Mouse (Mus musculus) layer of hippocampus, adult 9-10 months (tissue): ENCODE results near the gene Sde2.
A peak's percentile ranks its signal among the peaks of the same experiment; 100 is the strongest.
"Not testable (repeated sequence)": the region's sequence is repeated elsewhere in the genome, so short reads cannot be mapped to it uniquely, and the experiment has no call there.

ENCODE experiments used
- DNase-seq: peaks from one replicate; pipeline ENCODE4 v3.0.0; 2022; ENCODE audit warnings: low spot score

Gene Sde2

DNA sequence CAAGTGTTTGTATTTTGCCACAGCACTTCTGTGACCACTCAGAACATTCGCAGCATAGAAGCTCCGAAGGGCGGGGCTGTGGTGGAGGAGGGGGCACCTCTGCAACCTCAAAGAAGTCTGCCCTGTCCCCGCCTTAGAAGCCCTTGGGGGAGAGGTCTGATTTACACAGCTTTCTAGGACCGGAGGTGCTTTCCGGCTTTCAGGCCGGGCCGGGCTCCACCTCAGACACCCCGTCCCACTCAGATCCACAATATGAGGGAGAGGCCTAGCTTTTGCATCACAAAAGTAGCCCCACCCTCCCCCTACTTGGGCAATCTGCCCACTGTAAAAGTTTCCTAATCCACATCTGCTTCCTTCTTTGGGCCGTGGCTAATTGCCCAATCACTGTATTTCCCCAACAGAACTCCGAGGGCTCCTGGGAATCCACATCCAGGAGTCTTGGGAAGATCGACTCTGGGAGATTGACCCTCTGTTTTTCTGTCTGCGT, 37.7 kb downstream of the Sde2 start:
- DNase-seq, result no peak

DNA sequence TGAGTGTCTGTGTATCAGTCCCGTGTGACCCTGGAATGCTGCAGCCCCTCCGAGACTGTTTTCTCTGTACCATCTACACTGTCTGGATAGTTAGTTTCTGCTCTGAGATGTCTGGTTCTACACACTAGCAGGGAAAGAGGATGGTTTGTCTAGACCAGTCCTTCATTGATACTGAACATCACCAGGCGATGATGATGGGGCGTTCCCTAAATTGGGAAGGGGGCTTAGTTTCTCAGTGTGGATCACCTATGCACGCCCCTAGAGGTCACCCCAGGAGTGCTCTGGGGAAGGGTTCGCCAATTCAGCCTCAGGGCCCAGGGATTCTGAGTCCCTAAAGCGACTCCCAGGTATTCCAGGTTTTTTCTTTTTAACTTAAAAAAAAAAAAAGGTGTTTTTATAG, 38.2 kb downstream of the Sde2 start:
- no peak for DNase-seq

DNA sequence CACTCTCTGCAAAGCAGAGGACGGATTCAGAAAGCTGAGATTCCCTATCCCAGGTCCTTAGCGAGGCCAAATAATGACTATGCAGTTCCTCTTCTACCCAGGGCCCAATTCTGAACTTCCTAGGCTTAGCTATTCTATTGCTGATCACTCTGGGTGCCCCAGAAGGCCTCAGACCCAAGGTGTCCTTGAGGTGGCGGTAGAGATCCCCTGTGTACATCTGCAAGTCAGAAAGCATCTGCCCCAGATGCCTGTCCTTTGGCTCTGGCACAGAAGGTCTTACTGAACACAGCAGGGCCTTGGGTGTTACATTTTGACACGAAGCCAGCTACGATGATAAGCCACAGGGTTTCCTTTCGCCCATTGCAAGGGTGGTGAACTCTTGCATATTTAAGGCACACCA, 38.9 kb downstream of the Sde2 start:
- no peak for DNase-seq

DNA sequence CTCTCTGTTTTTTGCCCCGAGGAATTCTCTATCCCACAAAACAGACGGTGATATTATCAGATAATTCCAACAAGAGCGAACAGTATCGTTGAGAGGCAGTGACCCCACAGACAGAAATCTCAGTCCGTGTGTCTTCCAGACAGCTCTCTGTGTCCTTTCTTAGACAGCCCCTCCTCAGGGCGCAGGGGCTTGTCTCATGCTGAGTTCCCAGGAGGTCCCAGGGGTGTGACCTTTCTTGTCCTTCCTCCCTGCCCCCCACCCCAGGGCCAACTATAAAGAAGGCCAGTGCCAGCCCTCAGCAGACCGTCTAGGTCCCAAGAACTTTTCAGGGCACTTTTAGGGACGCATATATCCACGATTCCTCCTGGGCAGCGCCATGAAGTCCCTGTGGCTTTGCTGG, 41.9 kb downstream of the Sde2 start, which contains the start of gene Lefty2:
Gene Lefty2 (plus strand): TSS at position 301 of the 400 bp plus-strand sequence.
- no peak for DNase-seq

DNA sequence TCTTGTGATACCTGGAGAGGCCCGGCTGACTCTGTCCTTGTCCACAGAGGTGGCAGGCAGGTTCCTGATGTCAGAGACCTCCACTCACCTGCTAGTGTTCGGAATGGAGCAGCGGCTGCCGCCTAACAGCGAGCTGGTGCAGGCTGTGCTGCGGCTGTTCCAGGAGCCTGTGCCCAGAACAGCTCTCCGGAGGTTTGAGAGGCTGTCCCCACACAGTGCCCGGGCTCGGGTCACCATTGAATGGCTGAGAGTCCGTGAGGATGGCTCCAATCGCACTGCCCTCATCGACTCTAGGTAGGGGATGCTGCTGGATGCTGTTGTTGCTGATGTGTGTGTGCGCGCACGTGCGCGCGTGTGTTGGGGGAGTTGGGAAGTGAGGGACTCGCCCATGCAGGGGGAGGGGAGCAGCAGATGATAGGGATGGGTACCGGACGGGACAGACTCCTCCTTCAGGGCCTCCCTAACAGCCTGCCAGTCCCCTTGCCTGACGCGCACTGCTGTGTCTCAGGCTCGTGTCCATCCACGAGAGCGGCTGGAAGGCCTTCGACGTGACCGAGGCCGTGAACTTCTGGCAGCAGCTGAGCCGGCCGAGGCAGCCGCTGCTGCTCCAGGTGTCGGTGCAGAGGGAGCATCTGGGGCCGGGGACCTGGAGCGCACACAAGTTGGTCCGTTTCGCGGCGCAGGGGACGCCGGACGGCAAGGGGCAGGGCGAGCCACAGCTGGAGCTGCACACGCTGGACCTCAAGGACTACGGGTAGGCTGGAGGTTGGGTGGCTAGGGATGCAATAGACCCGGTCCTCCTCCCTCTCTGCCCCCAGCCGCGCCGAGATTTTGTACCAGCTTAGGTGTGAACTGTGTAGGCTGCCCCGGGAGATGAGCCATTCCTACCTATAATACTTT, 43.4 kb downstream of the Sde2 start:
- DNase-seq, result not testable (repeated sequence)

DNA sequence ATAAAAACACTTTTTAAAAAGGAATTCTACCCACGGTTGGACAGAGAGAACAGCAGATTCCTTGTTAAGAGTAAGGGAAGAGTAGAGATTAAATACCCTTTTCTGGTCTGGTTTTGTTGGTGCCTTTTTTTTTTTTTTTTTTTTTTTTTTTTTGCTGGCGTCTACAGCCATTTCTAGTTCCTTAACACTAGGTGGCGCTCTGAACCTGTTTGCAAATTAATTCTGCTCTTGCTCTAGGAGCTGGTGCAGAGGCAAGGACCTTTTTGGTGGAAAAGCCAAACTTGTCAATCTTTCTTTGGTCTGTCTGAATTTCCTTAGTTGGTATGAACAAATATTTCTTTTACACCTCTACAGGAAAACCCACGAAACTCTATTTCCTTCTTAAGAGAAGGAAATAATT, 50.2 kb downstream of the Sde2 start:
- DNase-seq, result no peak

DNA sequence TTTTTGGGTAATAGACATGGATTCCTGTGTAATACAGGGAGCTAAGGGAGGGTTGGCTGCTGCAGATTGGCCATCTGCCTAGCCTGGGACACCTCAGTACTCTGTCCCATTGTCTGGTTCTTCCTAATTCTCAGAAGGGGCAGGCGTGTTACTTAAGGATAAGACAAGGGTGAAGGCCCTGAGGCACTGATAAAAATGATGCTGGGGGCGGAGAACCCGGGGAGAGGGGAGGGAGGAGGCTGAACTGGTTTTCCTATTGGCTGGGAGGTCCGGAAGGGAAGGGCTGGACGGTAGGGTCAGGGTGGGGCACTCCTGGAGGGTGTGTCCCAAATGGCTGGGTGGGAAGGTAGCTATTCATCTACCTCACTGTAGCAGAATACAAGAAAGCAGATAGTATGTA, 52.0 kb downstream of the Sde2 start:
- no peak for DNase-seq

DNA sequence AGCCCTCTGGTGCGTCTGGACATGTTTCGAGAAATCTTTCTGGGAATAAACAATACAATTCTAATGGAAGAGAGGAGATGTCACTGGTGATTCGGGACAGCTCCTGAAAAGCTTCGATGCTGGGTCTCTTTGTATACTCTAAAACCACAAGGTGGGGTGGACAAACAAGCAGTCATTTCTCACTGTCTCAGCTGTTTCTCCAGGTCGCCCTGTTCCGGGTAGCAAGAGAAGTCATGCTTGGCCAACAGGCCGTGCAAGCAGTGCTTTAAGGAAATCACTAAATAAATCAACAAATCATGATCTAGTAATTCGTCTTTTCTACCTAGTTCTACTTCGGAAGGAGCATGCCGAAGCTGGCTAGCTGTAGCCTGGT, 52.7 kb downstream of the Sde2 start:
- DNase-seq, result no peak

DNA sequence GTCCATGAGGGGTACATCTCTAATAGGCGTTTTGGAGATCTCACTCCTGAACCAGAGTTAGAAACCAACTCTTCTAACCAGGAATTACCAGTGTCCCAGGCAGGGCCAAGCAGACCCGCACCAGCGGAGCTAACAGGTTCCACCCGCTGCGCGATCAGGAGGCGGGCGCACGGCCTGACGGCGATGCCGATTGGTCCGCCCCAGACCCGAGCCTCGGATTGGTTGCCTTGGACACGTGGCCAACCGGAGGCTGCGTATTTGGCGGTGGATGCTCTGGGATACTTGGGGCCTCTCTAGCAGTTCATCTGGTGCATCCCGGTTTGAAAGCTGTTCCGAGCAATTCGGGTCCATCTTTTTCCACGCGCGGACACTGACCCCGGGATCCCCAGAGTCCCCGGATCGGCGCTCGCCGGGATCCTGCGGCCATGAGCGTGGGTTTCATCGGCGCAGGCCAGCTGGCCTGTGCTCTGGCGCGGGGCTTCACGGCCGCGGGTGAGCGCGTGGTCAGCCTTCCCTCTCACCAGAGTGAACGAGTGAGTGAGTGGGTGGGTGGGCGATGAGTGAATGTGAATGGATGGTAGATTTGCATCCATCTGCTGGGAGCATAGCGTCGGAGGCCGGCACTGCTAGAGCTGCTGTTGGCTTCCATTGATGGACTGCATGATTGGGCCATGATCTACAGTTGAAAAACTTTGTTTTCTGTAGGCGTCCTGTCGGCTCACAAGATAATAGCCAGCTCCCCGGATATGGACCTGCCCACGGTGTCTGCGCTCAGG, 53.3 kb downstream of the Sde2 start, which contains the start of gene Pycr2:
Gene Pycr2 (plus strand): TSS at position 255 of the 776 bp plus-strand sequence.
- DNase-seq, result peak; percentile 89

DNA sequence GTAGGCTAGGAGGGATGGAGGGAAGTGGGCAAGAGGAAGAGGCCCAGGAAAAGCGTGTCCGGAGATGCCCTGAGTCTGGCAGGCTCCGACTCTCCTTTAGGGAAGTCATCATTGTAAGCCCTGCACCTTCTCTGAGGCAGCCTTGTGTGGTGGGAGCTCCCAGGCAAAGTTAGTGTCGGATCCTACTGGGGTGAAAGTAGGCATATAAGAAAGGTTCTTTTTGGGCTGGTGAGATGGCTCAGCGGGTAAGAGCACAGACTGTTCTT, 53.8 kb downstream of the Sde2 start:
- no peak for DNase-seq

DNA sequence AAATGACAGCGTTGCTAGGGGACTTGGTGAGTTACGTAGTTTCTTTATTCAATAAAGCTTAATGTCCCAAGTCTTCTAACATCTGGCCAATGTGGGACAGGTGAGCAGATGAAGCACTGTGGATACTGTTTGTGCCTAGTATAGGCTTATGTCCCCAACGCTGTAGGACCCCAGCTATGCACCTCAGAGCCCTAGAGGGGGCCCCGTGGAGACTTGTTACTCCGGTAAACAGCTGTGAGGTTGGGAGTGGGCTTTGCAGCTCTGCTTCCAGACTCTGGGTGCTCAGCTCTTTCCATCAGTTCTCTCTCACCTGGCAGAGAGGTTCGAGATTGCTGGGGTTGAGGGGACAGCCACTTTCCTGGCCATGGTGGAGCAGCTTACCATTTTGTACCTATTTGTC, 54.4 kb downstream of the Sde2 start:
- DNase-seq, result no peak

DNA sequence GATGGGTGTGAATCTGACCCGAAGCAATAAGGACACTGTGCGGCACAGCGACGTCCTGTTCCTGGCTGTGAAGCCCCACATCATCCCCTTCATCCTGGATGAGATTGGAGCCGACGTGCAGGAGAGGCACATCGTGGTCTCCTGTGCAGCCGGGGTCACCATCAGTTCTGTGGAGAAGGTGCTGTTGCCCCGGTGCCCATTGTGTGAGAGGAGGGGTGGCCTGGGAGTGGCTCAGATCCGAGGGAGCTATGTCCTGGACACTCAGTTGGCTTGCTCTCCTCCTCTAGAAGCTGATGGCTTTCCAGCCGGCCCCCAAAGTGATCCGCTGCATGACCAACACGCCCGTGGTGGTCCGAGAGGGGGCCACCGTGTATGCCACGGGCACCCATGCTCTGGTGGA, 54.9 kb downstream of the Sde2 start:
- DNase-seq, result no peak

DNA sequence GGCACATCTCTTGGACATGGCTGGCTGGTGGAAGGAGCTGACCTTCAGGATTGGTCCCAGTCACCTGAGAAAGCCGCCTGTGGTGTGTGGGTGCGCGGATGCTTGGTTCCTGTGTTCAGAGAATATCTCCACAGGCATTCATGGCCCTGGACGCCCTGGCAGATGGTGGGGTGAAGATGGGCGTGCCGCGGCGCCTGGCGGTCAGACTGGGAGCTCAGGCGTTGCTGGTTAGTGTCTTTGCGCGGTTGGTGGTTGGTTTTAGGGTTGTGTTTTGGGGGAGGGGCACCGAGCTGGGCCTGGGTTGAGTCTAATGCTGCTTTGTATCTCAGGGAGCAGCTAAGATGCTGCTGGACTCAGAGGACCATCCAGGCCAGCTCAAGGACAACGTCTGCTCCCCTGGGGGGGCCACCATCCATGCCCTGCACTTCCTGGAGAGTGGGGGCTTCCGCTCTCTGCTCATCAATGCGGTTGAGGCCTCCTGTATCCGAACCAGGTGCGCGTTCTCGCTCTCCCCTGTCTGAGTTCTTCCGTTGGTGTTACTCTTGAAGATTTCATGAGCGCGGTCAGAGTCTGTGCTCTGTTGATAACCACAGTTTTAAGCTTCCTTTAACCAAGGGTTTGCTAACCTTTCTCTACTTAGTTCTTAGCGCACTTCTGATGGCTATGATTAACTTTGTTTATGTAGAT, 55.7 kb downstream of the Sde2 start:
- DNase-seq, result no peak

DNA sequence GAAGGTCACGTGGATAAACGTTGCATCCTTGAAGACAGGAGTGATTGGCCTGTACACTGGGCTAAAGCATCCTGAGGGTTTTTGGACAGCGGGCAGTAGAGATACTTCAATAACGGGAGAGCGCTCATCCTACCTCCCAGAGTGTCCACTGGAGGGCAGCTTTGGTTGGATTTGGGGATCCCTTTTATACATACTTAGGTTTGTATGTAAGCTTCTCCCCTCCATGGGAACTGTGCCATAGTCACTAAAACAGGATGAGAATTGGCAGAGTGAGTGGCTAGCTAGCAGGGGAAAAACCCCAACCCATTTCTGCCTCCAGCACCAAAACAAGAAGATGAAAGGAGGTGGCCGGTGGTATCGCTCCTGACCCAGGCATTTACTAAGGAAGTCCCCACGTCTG, 60.2 kb downstream of the Sde2 start:
- DNase-seq, result no peak

DNA sequence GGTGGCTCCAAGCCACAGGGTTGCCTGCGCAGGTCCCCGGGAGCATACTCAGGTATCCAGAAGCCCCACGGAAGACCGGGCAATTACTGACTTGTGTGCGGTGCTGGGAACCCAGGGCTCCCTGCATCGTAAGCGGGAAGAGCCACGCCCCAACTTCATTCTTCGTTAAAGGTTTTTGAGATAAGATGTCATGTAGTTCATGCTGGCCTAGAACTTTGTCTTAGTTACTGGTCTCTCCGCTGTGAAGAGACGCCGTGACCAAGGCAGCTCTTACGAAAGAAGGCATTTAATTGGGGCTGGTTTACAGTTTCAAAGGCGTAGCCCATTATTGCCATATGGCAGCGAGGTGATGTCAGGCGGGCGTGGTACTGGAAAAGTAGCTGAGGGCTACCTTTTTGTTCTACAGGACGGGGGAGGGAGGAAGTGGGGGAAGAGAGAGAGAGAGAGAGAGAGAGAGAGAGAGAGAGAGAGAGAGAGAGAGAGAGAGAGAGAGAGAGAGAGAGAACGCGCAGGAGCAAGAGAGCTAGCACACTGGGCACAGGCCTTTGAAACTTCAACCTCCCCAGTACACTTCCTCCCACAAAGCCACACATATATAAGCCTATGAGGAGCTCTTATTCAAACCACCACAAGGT, 60.8 kb downstream of the Sde2 start:
- DNase-seq, result no peak

DNA sequence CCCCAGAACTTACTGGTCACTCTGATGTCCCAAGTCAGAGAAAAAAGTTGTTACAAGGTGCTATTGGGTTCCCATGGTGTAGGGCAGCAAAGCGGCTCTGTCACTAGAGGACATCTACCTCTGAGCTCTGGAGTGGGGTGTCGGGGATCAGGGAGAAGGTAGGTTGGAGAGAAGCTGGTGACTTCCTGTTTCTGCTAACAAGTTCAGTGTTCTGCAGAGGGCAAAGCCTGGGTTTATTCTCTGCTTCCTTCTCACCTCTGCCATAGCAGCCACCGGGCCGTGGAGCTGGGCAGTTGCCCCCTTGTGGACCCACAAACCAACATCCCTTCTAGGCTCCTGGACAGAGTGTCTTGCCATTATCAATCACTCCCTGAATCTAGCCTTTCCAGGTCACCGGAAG, 61.9 kb downstream of the Sde2 start:
- no peak for DNase-seq

DNA sequence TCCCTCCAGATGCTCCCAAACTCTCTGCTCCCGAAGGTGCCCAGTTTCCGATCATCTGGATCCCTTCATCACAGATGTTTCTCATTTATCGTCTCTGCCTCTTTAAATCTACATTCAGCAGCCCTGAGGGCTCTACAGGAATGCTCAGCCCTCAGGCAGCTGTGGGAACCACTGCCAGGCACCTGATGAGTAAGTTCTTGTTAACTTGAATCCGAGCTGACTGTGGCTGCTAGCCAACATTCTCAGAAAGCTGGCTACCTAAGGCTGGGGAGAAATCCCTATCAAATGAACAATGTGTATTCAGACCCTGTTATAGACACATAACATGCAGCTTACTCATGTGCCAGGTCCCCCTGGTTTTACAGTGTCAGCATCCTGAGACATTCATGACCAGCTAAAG, 62.9 kb downstream of the Sde2 start:
- DNase-seq, result no peak

DNA sequence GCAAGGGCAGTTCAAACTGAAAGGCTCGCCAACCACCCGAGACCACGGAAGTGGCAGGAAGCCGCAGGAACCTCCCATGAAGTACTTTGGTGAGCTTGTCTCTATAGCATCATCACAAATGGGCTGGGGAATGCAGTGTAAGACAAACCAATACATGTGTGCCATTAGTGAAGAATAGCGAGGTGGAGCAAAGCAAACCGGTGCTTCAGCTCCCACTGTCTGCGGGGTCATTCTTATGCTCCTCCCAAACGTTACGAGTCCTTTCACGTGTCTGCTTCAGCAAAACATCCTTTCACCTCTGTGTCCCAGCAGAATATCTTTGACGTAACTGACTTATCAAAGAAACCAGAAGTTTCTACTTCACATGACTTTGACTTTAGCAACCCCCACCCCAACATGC, 65.5 kb downstream of the Sde2 start:
- no peak for DNase-seq

DNA sequence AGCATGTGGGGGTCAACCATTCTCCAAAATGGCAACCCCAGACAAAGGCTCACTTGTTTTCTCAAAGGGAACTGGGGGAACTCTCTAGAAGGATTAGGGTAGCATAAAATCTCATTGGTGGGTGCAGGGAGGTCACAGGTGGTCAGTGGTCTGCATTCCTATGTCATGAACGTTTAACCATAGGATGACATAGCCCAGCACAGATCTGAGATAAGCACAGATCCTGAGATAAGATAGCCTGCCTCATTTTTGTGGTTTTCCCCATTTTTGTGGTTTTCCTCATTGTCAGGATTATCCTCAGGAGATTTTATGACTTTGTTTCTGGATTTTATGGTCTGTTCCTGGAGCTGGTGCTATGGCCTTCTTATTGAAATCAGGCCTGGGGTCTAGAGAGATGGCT, 66.1 kb downstream of the Sde2 start:
- no peak for DNase-seq
